In genomic region chr16:22844061-22844801, GRCm38 (mm10) we compare ENCODE assay signal across 8 mouse cellular contexts. TPM values are rescaled to one million over a fixed set of nuclear protein-coding genes. Genes with fewer than 3 reads are reported as not detected.
DNase-seq lines count a peak whose midpoint lies in the region; ATAC-seq and TF ChIP-seq lines count a peak whose summit lies in the region.

No protein-coding gene starts in this region.

- ATAC-seq in embryonic facial prominence, embryonic 11.5 days (replicated peaks; ENCODE audit: insufficient number of reproducible peaks, low FRiP score, low TSS enrichment, low read depth): peak; percentile 91
- ATAC-seq in granulocyte monocyte progenitor cell, adult 5-6 weeks (replicated peaks; ENCODE audit: poor library complexity, severe bottlenecking): peak; percentile 46
- ATAC-seq in intestine, postnatal 0 days: peak; percentile 84
- peak; percentile 93 for ATAC-seq in midbrain, embryonic 11.5 days (ENCODE audit: low FRiP score)
- no peak for ATAC-seq in inflammation-experienced regulatory T-cells, adult 6 months

- no peaks in the 10 kb centered on the region for H3K9me3 ChIP-seq in embryonic facial prominence, embryonic 11.5 days (replicated peaks; ENCODE audit: control insufficient read depth, low read length)
- no peaks in the 10 kb centered on the region for H3K9me3 ChIP-seq in intestine, postnatal 0 days (ENCODE audit: control insufficient read depth)
- H3K9me3 ChIP-seq in midbrain, embryonic 11.5 days (ENCODE audit: control insufficient read depth, low read length): no peaks in the 10 kb centered on the region

- peak overlapping the region; percentile 45 for H3K4me3 ChIP-seq in embryonic facial prominence, embryonic 11.5 days (ENCODE audit: low read depth, low read length)
- H3K4me3 ChIP-seq in intestine, postnatal 0 days (ENCODE audit: low read depth, low read length): peak overlapping the region; percentile 49
- H3K4me3 ChIP-seq in midbrain, embryonic 11.5 days (ENCODE audit: low read depth, low read length): peak overlapping the region; percentile 44

- no peaks in the 10 kb centered on the region for H3K4me1 ChIP-seq in embryonic facial prominence, embryonic 11.5 days (ENCODE audit: control insufficient read depth, insufficient read depth, low read length)
- no peaks in the 10 kb centered on the region for H3K4me1 ChIP-seq in intestine, postnatal 0 days (replicated peaks; ENCODE audit: control insufficient read depth, insufficient read depth, low read length)
- peaks cover 2% of the 10 kb centered on the region; the same call in 1 of the 2 replicates for H3K4me1 ChIP-seq in midbrain, embryonic 11.5 days (ENCODE audit: control insufficient read depth, insufficient read depth, low read length)

- H3K27me3 ChIP-seq in embryonic facial prominence, embryonic 11.5 days (ENCODE audit: control insufficient read depth, insufficient read depth, low read length): no peaks in the 10 kb centered on the region
- H3K27me3 ChIP-seq in intestine, postnatal 0 days (replicated peaks; ENCODE audit: control insufficient read depth, insufficient read depth, low read length): no peaks in the 10 kb centered on the region
- H3K27me3 ChIP-seq in midbrain, embryonic 11.5 days (ENCODE audit: control insufficient read depth, insufficient read depth, low read length): no peaks in the 10 kb centered on the region

- peak; percentile 53 to 76 for DNase-seq in adrenal gland, postnatal 4 days (ENCODE audit: low spot score in 2 of 2)
- peak; percentile 80 for DNase-seq in embryonic facial prominence, embryonic 11.5 days (ENCODE audit: low spot score)
- peak; percentile 70 to 75 for DNase-seq in left cerebral cortex, postnatal 36 days (ENCODE audit: low spot score in 2 of 2)
- peak; percentile 95 for DNase-seq in midbrain, embryonic 11.5 days (ENCODE audit: low spot score, missing footprints)
- peak; percentile 25 for DNase-seq in spleen, adult 12 weeks (ENCODE audit: low spot score)

- TF ChIP-seq CTCF in intestine, postnatal 0 days (IDR thresholded peaks at IDR 0.05; ENCODE audit: low read depth): no peak

- H3K9ac ChIP-seq in embryonic facial prominence, embryonic 11.5 days (replicated peaks; ENCODE audit: low read length): peak overlapping the region; percentile 75
- peak overlapping the region; percentile 59 for H3K9ac ChIP-seq in intestine, postnatal 0 days (ENCODE audit: low read depth, low read length)
- peak overlapping the region; percentile 75 for H3K9ac ChIP-seq in midbrain, embryonic 11.5 days (ENCODE audit: low read length)

- WGBS in embryonic facial prominence, embryonic 11.5 days: 6% methylated on average over 25 of the region's 26 CpGs
- WGBS in intestine, postnatal 0 days: 2% methylated on average over 25 of the region's 26 CpGs
- whole genome bisulfite sequencing in midbrain, embryonic 11.5 days: 12% methylated on average over 26 of the region's 26 CpGs

- no peaks in the 10 kb centered on the region for H3K36me3 ChIP-seq in embryonic facial prominence, embryonic 11.5 days (replicated peaks; ENCODE audit: control insufficient read depth, insufficient read depth, low read depth, low read length)
- H3K36me3 ChIP-seq in intestine, postnatal 0 days (ENCODE audit: control insufficient read depth, insufficient read depth): peaks cover 8% of the 10 kb centered on the region; the same call in 1 of the 2 replicates
- no peaks in the 10 kb centered on the region for H3K36me3 ChIP-seq in midbrain, embryonic 11.5 days (ENCODE audit: control insufficient read depth, insufficient read depth, low read length)

- intact Hi-C loops in left cerebral cortex, postnatal 36 days (cut with DNase I): no loop called here

- peak overlapping the region; percentile 89 for H3K4me2 ChIP-seq in embryonic facial prominence, embryonic 11.5 days (ENCODE audit: low read depth, low read length)
- peak overlapping the region; percentile 96 for H3K4me2 ChIP-seq in intestine, postnatal 0 days (replicated peaks; ENCODE audit: low read depth)
- peak overlapping the region; percentile 76 for H3K4me2 ChIP-seq in midbrain, embryonic 11.5 days

- H3K27ac ChIP-seq in embryonic facial prominence, embryonic 11.5 days (replicated peaks; ENCODE audit: low read depth, low read length): no peak overlapping the region
- H3K27ac ChIP-seq in intestine, postnatal 0 days (ENCODE audit: low read depth, low read length): peak overlapping the region; percentile 50
- H3K27ac ChIP-seq in midbrain, embryonic 11.5 days (ENCODE audit: low read depth, low read length): no peak overlapping the region

RNA-seq across cellular contexts. Expression of gene Tbccd1, which starts 13.2 kb away (rescaled TPM):
- total RNA-seq in adrenal gland, postnatal 4 days (2021): 10 to 100 TPM; 21.4 to 23.4 TPM
- 37.9 and 40.6 TPM in 2 replicates for polyA plus RNA-seq in embryonic facial prominence, embryonic 11.5 days (2014; fragmentation: Nextera tagmentation; extraction: Ambion mirVana)
- total RNA-seq in granulocyte monocyte progenitor cell, adult 5-6 weeks (2014; fragmentation: Nextera tagmentation): 18.8 and 32.9 TPM in 2 replicates
- 22.1 and 27.1 TPM in 2 replicates for total RNA-seq in granulocyte monocyte progenitor cell, adult 5-6 weeks (2017)
- polyA plus RNA-seq in intestine, postnatal 0 days (2015; fragmentation: Nextera tagmentation; extraction: Ambion mirVana): 14.0 and 14.7 TPM in 2 replicates
- total RNA-seq in left cerebral cortex, postnatal 36 days (2021): 10 to 100 TPM; 13.8 to 16.3 TPM
- 36.3 and 40.2 TPM in 2 replicates for polyA plus RNA-seq in midbrain, embryonic 11.5 days (2014; fragmentation: Nextera tagmentation; extraction: Ambion mirVana)
- 10 to 100 TPM; 17.4 to 21.0 (median 19.4) TPM for polyA plus RNA-seq in inflammation-experienced regulatory T-cells, adult 6 months (2017; shearing (Covaris generic))

RNA-seq across cellular contexts. Expression of gene Dnajb11, which starts 13.4 kb away (rescaled TPM):
- 10 to 100 TPM; 73.3 to 75.8 TPM for total RNA-seq in adrenal gland, postnatal 4 days (2021)
- polyA plus RNA-seq in embryonic facial prominence, embryonic 11.5 days (2014; fragmentation: Nextera tagmentation; extraction: Ambion mirVana): 111 and 115 TPM in 2 replicates
- 85.9 and 112 TPM in 2 replicates for total RNA-seq in granulocyte monocyte progenitor cell, adult 5-6 weeks (2014; fragmentation: Nextera tagmentation)
- 187 and 220 TPM in 2 replicates for total RNA-seq in granulocyte monocyte progenitor cell, adult 5-6 weeks (2017)
- 119 and 122 TPM in 2 replicates for polyA plus RNA-seq in intestine, postnatal 0 days (2015; fragmentation: Nextera tagmentation; extraction: Ambion mirVana)
- total RNA-seq in left cerebral cortex, postnatal 36 days (2021): 10 to 100 TPM; 64.7 to 71.8 TPM
- polyA plus RNA-seq in midbrain, embryonic 11.5 days (2014; fragmentation: Nextera tagmentation; extraction: Ambion mirVana): 100 and 104 TPM in 2 replicates
- 10 to 100 TPM; 43.0 to 79.0 (median 48.2) TPM for polyA plus RNA-seq in inflammation-experienced regulatory T-cells, adult 6 months (2017; shearing (Covaris generic))

RNA-seq across cellular contexts. Expression of gene Crygs, which starts 32.9 kb away (rescaled TPM):
- not detected for total RNA-seq in adrenal gland, postnatal 4 days (2021)
- polyA plus RNA-seq in embryonic facial prominence, embryonic 11.5 days (2014; fragmentation: Nextera tagmentation; extraction: Ambion mirVana): 0.25 and 1.2 TPM in 2 replicates
- not detected in 2 replicates for total RNA-seq in granulocyte monocyte progenitor cell, adult 5-6 weeks (2014; fragmentation: Nextera tagmentation)
- total RNA-seq in granulocyte monocyte progenitor cell, adult 5-6 weeks (2017): not detected in 2 replicates
- polyA plus RNA-seq in intestine, postnatal 0 days (2015; fragmentation: Nextera tagmentation; extraction: Ambion mirVana): not detected in 2 replicates
- total RNA-seq in left cerebral cortex, postnatal 36 days (2021): not detected
- polyA plus RNA-seq in midbrain, embryonic 11.5 days (2014; fragmentation: Nextera tagmentation; extraction: Ambion mirVana): 0.26 TPM in 1 of 2 replicates, not detected in the other
- not detected for polyA plus RNA-seq in inflammation-experienced regulatory T-cells, adult 6 months (2017; shearing (Covaris generic))

RNA-seq across cellular contexts. Expression of gene Ahsg, which starts 46.8 kb away (rescaled TPM):
- total RNA-seq in adrenal gland, postnatal 4 days (2021): 1,000 to 10,000 TPM in 1 of 2 experiments, 10 to 100 TPM in 1; 68.1 to 2,750 TPM
- polyA plus RNA-seq in embryonic facial prominence, embryonic 11.5 days (2014; fragmentation: Nextera tagmentation; extraction: Ambion mirVana): 0.17 TPM in 1 of 2 replicates, not detected in the other
- total RNA-seq in granulocyte monocyte progenitor cell, adult 5-6 weeks (2014; fragmentation: Nextera tagmentation): not detected in 2 replicates
- not detected in 2 replicates for total RNA-seq in granulocyte monocyte progenitor cell, adult 5-6 weeks (2017)
- 0.55 and 1.6 TPM in 2 replicates for polyA plus RNA-seq in intestine, postnatal 0 days (2015; fragmentation: Nextera tagmentation; extraction: Ambion mirVana)
- total RNA-seq in left cerebral cortex, postnatal 36 days (2021): not detected
- polyA plus RNA-seq in midbrain, embryonic 11.5 days (2014; fragmentation: Nextera tagmentation; extraction: Ambion mirVana): 0.14 TPM in 1 of 2 replicates, not detected in the other
- polyA plus RNA-seq in inflammation-experienced regulatory T-cells, adult 6 months (2017; shearing (Covaris generic)): not detected

Comparison
In these comparisons a context has a peak if more than half of its experiments do, and no peak if none do; other contexts are left out.
1. DNase-seq: peak in every context shown above with its lines; median percentile 95 in midbrain, embryonic 11.5 days; 80 in embryonic facial prominence, embryonic 11.5 days; 72 in left cerebral cortex, postnatal 36 days; 64 in adrenal gland, postnatal 4 days; 25 in spleen, adult 12 weeks.